Mouse (Mus musculus): ENCODE measurements at regions not wholly inside any gene's neighbourhood (a gene's known extent, or its start where the extent isn't known, plus 50 kb on each side); places are given as distances from the start of the nearest gene placed in this dataset.

DNA sequence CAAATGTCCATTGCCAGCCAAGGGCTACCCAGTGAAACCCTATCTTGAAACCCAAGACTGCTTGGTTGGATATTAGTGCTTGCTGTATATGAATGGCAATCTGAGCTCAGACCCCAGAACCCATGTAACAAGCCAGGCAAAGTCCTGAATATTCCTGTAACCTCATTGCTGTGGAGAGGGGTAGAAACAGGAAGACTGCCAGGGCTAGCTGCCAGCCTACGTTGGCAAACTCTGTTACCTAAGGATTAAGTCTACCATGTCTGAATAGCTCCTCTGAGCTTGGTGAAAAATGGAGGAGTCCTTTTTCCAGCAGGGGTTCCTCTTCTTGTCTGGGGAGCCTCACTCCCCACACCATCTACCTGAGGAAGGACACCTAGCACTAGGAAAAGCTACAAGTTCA lies 96.4 kb upstream of the E030018B13Rik start:
- no peaks in the 10 kb centered on the region for H3K79me3 ChIP-seq (ENCODE audit: low read depth)
- H3K27me3 ChIP-seq (ENCODE audit: control insufficient read depth, insufficient read depth, insufficient read length), result no peaks in the 10 kb centered on the region
- TF ChIP-seq FOSL1 (IDR thresholded peaks at IDR 0.05; ENCODE audit: insufficient read depth, low read length, poor library complexity, severe bottlenecking), result no peak
- TF ChIP-seq USF1 (IDR thresholded peaks at IDR 0.05; ENCODE audit: low read depth), result no peak
- no peak for TF ChIP-seq CTCF (IDR thresholded peaks at IDR 0.05; ENCODE audit: control insufficient read depth, insufficient read depth, insufficient read length)
- TF ChIP-seq MAX (IDR thresholded peaks at IDR 0.05), result no peak
- TF ChIP-seq MYOG (IDR thresholded peaks at IDR 0.05; ENCODE audit: control insufficient read depth, extremely low read depth, insufficient read length), result no peak
- TF ChIP-seq MYOD1 (IDR thresholded peaks at IDR 0.05; ENCODE audit: control insufficient read depth, insufficient read length, low read depth), result no peak
- TF ChIP-seq CEBPB (IDR thresholded peaks at IDR 0.05; ENCODE audit: low read depth), result no peak
- H3ac ChIP-seq (ENCODE audit: control insufficient read depth, insufficient read length, low read depth), result no peak overlapping the region
- H3K4me3 ChIP-seq (ENCODE audit: insufficient read depth, poor library complexity, severe bottlenecking), result no peak overlapping the region
- H3K36me3 ChIP-seq (ENCODE audit: control insufficient read depth, insufficient read depth), result no peaks in the 10 kb centered on the region
- no peaks in the 10 kb centered on the region for H3K79me2 ChIP-seq (ENCODE audit: control insufficient read depth, insufficient read depth)

DNA sequence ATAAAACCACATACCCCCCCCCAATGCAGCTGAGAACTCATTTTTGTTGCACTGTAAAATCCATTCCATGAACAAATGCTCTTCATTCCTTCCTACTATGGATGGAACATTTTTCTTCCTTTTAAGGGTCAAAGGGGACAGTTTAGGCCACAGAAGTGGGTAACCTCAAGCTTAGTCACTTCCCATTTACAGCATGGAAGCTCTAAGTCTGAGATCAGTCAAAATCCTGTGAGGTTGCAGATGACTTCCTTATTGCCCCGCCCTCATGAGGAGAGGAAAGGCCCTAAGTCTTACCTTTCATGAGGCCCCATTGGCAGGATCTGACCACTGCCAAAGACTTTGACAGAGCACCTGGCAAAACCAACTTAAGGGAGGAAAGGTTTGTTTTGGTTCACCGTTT lies 94.7 kb upstream of the E030018B13Rik start:
- no peaks in the 10 kb centered on the region for H3K79me3 ChIP-seq (ENCODE audit: low read depth)
- H3K79me2 ChIP-seq (ENCODE audit: control insufficient read depth, insufficient read depth), result no peaks in the 10 kb centered on the region
- no peaks in the 10 kb centered on the region for H3K27me3 ChIP-seq (ENCODE audit: control insufficient read depth, insufficient read depth, insufficient read length)
- TF ChIP-seq USF1 (IDR thresholded peaks at IDR 0.05; ENCODE audit: low read depth) (no peak), FOSL1 (IDR thresholded peaks at IDR 0.05; ENCODE audit: insufficient read depth, low read length, poor library complexity, severe bottlenecking) (no peak), MAX (IDR thresholded peaks at IDR 0.05) (no peak), CTCF (IDR thresholded peaks at IDR 0.05; ENCODE audit: control insufficient read depth, insufficient read depth, insufficient read length) (no peak), MYOG (IDR thresholded peaks at IDR 0.05; ENCODE audit: control insufficient read depth, extremely low read depth, insufficient read length) (no peak), CEBPB (IDR thresholded peaks at IDR 0.05; ENCODE audit: low read depth) (no peak), MYOD1 (IDR thresholded peaks at IDR 0.05; ENCODE audit: control insufficient read depth, insufficient read length, low read depth) (no peak)
- H3K36me3 ChIP-seq (ENCODE audit: control insufficient read depth, insufficient read depth), result no peaks in the 10 kb centered on the region
- no peak overlapping the region for H3ac ChIP-seq (ENCODE audit: control insufficient read depth, insufficient read length, low read depth)
- no peak overlapping the region for H3K4me3 ChIP-seq (ENCODE audit: insufficient read depth, poor library complexity, severe bottlenecking)

DNA sequence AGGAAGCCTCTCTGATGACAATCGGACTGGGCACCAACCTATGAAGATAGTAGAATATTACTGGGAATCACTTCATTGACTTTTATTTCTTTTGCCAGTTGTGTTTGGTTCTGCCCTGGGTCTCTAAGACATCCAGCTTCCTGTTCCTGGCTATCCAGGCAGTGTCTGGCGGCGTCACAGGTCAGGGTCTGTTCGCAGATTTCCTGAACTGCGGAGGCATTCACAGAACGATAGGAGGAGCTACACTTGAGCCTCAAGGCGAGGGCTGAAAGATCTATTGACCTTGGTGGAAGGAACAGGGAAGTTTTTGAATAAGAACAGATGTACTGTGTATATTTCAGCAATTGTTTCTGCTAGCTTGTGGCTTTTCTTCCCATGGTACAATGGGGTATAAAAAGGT lies 92.6 kb upstream of the E030018B13Rik start:
- Histone ChIP-seq H3K36me3 (ENCODE audit: control insufficient read depth, insufficient read depth) (no peaks in the 10 kb centered on the region), H3K4me3 (ENCODE audit: insufficient read depth, poor library complexity, severe bottlenecking) (no peak overlapping the region), H3ac (ENCODE audit: control insufficient read depth, insufficient read length, low read depth) (no peak overlapping the region), H3K79me2 (ENCODE audit: control insufficient read depth, insufficient read depth) (no peaks in the 10 kb centered on the region), H3K79me3 (ENCODE audit: low read depth) (no peaks in the 10 kb centered on the region), H3K27me3 (ENCODE audit: control insufficient read depth, insufficient read depth, insufficient read length) (no peaks in the 10 kb centered on the region)
- TF ChIP-seq MYOD1 (IDR thresholded peaks at IDR 0.05; ENCODE audit: control insufficient read depth, insufficient read length, low read depth) (no peak), CEBPB (IDR thresholded peaks at IDR 0.05; ENCODE audit: low read depth) (no peak), MYOG (IDR thresholded peaks at IDR 0.05; ENCODE audit: control insufficient read depth, extremely low read depth, insufficient read length) (no peak), CTCF (IDR thresholded peaks at IDR 0.05; ENCODE audit: control insufficient read depth, insufficient read depth, insufficient read length) (no peak), MAX (IDR thresholded peaks at IDR 0.05) (no peak), USF1 (IDR thresholded peaks at IDR 0.05; ENCODE audit: low read depth) (no peak), FOSL1 (IDR thresholded peaks at IDR 0.05; ENCODE audit: insufficient read depth, low read length, poor library complexity, severe bottlenecking) (no peak)

DNA sequence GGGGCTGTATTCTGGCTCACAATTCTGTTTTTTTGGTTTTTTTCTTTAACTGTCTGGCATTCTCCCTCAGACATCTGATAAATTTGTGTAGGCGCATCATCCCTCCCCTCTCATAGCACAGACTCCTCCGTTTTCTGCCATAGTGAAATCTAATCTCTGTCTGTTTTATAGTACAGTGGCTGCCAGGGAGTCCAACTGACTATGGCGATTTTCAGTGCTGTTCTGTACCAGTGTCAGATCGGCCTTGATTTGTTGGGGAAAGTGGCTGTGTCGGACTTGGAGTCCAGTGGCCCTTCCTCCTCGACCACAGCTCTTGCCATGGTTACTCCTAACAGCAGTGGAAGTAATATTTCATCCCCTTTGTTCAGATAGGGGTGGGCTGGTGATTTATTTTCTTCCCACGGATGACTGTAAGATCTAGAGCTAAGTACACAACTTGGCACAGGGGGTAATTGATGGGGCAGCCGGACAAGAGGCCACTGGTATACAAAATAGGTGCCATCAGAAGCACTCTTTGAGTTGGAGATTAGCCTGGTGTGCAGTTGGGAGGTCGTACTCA lies 87.2 kb upstream of the E030018B13Rik start:
- Histone ChIP-seq H3K27me3 (ENCODE audit: control insufficient read depth, insufficient read depth, insufficient read length) (no peaks in the 10 kb centered on the region), H3K4me3 (ENCODE audit: insufficient read depth, poor library complexity, severe bottlenecking) (no peak overlapping the region), H3K79me3 (ENCODE audit: low read depth) (no peaks in the 10 kb centered on the region), H3ac (ENCODE audit: control insufficient read depth, insufficient read length, low read depth) (no peak overlapping the region), H3K36me3 (ENCODE audit: control insufficient read depth, insufficient read depth) (no peaks in the 10 kb centered on the region), H3K79me2 (ENCODE audit: control insufficient read depth, insufficient read depth) (no peaks in the 10 kb centered on the region)
- TF ChIP-seq MAX (IDR thresholded peaks at IDR 0.05), result no peak

DNA sequence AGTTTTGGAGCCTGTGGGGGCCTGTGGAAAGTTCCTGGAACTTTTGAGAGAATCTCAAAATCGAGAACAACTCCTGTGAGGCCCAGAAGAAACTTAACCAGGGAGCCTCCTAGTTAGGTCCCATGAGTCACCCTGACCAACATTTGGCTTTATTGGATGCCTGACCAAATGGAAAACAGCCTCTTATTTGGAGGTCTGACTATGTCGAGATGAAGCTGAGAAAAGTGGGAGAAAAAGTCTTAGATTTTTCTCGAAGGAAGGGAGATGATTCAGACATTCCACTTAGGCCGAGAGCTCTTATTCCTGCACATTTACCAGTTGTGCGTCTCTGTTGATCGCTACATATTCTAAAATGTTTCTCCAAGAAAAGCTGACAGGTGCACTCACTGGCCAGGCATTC lies 83.0 kb upstream of the E030018B13Rik start:
- no peak for TF ChIP-seq MAX (IDR thresholded peaks at IDR 0.05)
- TF ChIP-seq MYOD1 (IDR thresholded peaks at IDR 0.05; ENCODE audit: control insufficient read depth, insufficient read length, low read depth), result no peak
- no peak for TF ChIP-seq CEBPB (IDR thresholded peaks at IDR 0.05; ENCODE audit: low read depth)
- TF ChIP-seq FOSL1 (IDR thresholded peaks at IDR 0.05; ENCODE audit: insufficient read depth, low read length, poor library complexity, severe bottlenecking), result no peak
- no peak for TF ChIP-seq CTCF (IDR thresholded peaks at IDR 0.05; ENCODE audit: control insufficient read depth, insufficient read depth, insufficient read length)
- TF ChIP-seq MYOG (IDR thresholded peaks at IDR 0.05; ENCODE audit: control insufficient read depth, extremely low read depth, insufficient read length), result no peak
- TF ChIP-seq USF1 (IDR thresholded peaks at IDR 0.05; ENCODE audit: low read depth), result no peak
- Histone ChIP-seq H3K27me3 (ENCODE audit: control insufficient read depth, insufficient read depth, insufficient read length) (no peaks in the 10 kb centered on the region), H3K79me3 (ENCODE audit: low read depth) (no peaks in the 10 kb centered on the region), H3K36me3 (ENCODE audit: control insufficient read depth, insufficient read depth) (no peaks in the 10 kb centered on the region), H3K79me2 (ENCODE audit: control insufficient read depth, insufficient read depth) (no peaks in the 10 kb centered on the region), H3K4me3 (ENCODE audit: insufficient read depth, poor library complexity, severe bottlenecking) (no peak overlapping the region), H3ac (ENCODE audit: control insufficient read depth, insufficient read length, low read depth) (no peak overlapping the region)

DNA sequence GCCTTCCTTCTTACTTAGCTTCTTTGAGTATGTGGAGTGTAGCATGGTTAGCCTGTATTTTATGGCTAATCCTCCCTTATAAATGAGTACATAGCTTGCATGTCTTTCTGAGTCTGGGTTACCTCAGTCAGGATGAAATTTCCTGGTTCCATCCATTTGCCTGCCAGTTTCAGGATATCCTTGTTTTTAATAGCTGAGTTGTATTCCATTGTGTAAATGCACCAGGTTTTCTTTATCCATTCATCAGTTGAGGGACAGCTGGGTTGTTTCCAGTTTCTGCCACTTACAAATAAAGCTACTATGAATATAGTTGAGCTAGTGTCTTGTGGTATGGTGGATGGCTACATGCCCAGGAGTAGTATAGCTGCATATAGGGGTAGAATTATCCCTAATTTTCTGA lies 80.7 kb upstream of the E030018B13Rik start:
- Histone ChIP-seq H3K27me3 (ENCODE audit: control insufficient read depth, insufficient read depth, insufficient read length) (no peaks in the 10 kb centered on the region), H3ac (ENCODE audit: control insufficient read depth, insufficient read length, low read depth) (no peak overlapping the region), H3K36me3 (ENCODE audit: control insufficient read depth, insufficient read depth) (no peaks in the 10 kb centered on the region), H3K79me2 (ENCODE audit: control insufficient read depth, insufficient read depth) (no peaks in the 10 kb centered on the region), H3K4me3 (ENCODE audit: insufficient read depth, poor library complexity, severe bottlenecking) (no peak overlapping the region), H3K79me3 (ENCODE audit: low read depth) (no peaks in the 10 kb centered on the region)
- TF ChIP-seq CEBPB (IDR thresholded peaks at IDR 0.05; ENCODE audit: low read depth) (no peak), MYOG (IDR thresholded peaks at IDR 0.05; ENCODE audit: control insufficient read depth, extremely low read depth, insufficient read length) (no peak), USF1 (IDR thresholded peaks at IDR 0.05; ENCODE audit: low read depth) (no peak), MYOD1 (IDR thresholded peaks at IDR 0.05; ENCODE audit: control insufficient read depth, insufficient read length, low read depth) (no peak), FOSL1 (IDR thresholded peaks at IDR 0.05; ENCODE audit: insufficient read depth, low read length, poor library complexity, severe bottlenecking) (no peak), MAX (IDR thresholded peaks at IDR 0.05) (no peak), CTCF (IDR thresholded peaks at IDR 0.05; ENCODE audit: control insufficient read depth, insufficient read depth, insufficient read length) (no peak)

Measured in C2C12 (cell line).